Mouse (Mus musculus): ENCODE measurements around the gene Olfr1410. TPM values are rescaled to one million over a fixed set of nuclear protein-coding genes. Genes with fewer than 3 reads are reported as not detected.

Gene Olfr1410
- total RNA-seq (2023; ENCODE audit: inconsistent age) = not detected in 4 replicates

DNA sequence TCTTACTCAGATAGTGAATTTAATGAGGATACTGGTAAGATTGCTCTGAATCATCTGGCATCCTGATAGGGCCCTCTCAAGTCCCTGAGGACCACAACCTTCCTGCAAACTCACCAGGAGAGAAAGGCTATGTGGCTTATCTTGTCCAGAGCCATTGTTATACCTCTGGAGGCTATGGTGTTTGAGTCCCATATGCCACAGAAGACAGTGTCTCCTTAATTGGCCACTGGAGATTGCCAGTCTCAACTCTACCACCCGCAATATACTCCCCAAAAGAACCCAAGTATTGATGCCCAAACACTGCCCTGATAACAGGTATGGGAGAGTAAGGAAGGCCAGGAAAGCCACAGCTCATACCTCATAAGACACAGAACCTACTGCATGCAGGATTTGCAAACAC is at the start of gene Olfr1410:
Gene Olfr1410 (plus strand): TSS at position 301 of the 400 bp plus-strand sequence.

GRCm38 (mm10) chr1:92571022-92571421 is 34.6 kb upstream of the Olfr1410 start, which contains the start of gene Olfr1413:
Olfr1413 (plus strand) TSS chr1:92571322.

GRCm38 (mm10) chr1:92585479-92585878 is 20.1 kb upstream of the Olfr1410 start, which contains the start of gene Olfr1412:
Olfr1412 (plus strand) TSS chr1:92585779.

DNA sequence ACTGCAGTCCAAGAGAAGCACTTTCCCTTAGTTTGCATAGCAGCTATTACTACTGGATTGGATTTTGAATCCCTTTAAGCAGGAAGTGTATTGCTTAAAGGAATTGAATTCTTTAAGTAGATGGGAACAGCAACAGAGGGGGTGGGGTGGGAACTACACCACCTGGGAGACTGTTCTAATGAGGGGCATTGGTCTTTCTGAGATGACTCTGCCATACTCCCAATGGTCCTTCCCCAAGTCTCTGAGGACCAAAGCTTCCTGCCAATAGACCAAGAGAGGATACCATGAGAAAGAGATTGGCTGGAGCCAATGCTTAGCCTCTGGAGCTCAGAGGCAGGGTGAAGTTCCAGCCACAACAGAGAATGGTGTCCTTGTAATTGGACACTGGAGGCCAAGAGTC is 11.5 kb upstream of the Olfr1410 start, which contains the start of gene Olfr1411:
Gene Olfr1411 (plus strand): TSS at position 301 of the 400 bp plus-strand sequence.

DNA sequence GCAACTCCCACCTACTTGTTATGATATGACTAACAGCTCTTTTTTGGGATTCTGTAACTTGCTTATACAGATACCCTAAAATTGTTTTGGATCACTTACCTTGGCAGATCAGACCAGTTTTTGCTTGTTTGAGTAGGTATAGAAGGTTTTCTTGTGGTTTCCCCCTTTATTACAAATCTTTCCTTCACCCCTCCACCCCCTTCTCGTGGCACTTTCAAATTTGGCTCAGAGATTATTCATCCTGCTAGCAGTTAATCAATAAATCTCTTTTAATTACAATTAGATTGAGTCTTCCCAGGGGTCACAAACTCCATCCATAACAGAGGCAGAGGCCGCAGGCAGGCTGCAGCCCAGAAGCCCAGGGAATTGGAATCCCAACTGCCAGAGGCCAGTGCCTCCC is 11.9 kb downstream of the Olfr1410 start, which contains the start of gene Olfr12:
Gene Olfr12 (plus strand): TSS at position 301 of the 400 bp plus-strand sequence.

DNA sequence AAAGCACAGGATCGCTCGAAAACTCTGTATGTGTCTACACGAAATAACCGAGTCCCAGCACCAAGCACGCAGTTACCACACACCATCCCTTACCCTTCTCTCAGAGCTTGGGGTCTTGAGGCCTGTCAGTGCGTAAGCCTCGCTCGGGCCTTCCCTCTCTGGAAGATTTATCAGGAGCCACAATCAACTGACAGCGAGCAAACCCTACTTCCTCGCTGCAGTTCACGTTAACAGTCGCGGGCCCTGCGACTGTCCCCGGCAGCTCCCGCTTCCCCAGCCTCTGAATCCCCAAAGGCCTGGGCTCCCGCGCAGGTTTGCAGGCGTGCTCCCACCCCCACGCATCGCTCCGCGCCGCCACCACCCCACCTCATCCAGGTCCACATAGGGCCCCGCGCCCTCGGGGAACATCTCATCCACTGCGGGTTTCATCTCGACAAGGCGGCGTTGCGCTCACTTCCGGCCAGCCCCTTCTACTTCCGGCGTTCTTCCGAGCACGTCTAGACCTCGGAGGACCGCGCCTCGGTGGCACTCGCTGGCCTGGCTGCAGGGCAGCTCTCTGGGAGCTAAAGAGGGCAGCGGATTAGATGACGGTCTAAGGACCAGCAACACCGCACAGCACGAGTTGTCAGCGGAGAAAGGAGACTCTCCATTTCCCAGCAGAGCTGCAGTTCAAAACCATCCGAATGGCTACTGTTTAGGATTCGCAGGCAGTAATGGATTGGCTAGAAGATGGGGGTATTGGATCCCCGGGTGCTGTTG is 36.1 kb downstream of the Olfr1410 start, which contains the start of gene Cops9:
Gene Cops9 (minus strand): TSS at position 472 of the 759 bp plus-strand sequence.

DNA sequence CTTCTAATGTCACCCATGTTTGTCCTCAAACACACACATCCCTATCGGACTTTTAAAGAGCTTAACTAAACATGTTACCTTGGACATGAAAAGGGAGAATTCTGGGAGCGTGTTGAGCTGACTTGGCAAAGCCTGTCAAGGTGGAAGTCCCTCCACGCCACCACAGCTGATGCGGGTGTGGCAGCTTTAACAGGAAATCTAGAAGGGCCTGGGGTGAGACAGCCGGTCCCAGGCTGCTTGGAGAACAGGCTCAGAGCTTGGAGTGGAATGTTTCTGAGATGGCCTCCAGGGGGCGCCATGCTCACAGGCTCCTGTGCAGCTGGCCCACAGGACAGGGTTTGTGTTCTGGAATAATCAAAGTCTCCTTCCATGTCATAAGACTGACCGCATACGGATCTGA is 43.1 kb downstream of the Olfr1410 start, which contains the start of gene Otos:
Gene Otos (minus strand): TSS at position 169 of the 400 bp plus-strand sequence.

Other genes with a start within 250 kb of the Olfr1410 start
- 90.6 to 141 TPM (median 102 TPM) in 4 replicates for gene Ndufa10, start 131.9 kb upstream of the Olfr1410 start, total RNA-seq (2023; ENCODE audit: inconsistent age)
- not detected in 4 replicates for gene Olfr1416, start 120.7 kb upstream of the Olfr1410 start, total RNA-seq (2023; ENCODE audit: inconsistent age)
- not detected in 4 replicates for gene Olfr1415, start 109.7 kb upstream of the Olfr1410 start, total RNA-seq (2023; ENCODE audit: inconsistent age)
- not detected in 4 replicates for gene Olfr1414, start 87.1 kb upstream of the Olfr1410 start, total RNA-seq (2023; ENCODE audit: inconsistent age)
- gene Olfr1413, start 34.5 kb upstream of the Olfr1410 start, total RNA-seq (2023; ENCODE audit: inconsistent age) = not detected in 4 replicates
- not detected in 4 replicates for gene Olfr1412, start 20.0 kb upstream of the Olfr1410 start, total RNA-seq (2023; ENCODE audit: inconsistent age)
- gene Olfr1411, start 11.4 kb upstream of the Olfr1410 start, total RNA-seq (2023; ENCODE audit: inconsistent age) = not detected in 4 replicates
- gene Olfr12, start 12.0 kb downstream of the Olfr1410 start, total RNA-seq (2023; ENCODE audit: inconsistent age) = not detected in 4 replicates
- gene Cops9, start 36.2 kb downstream of the Olfr1410 start, total RNA-seq (2023; ENCODE audit: inconsistent age) = 61.9 to 83.1 TPM (median 76.2 TPM) in 4 replicates
- gene Otos, start 43.1 kb downstream of the Olfr1410 start, total RNA-seq (2023; ENCODE audit: inconsistent age) = not detected in 4 replicates
- gene Gpc1, start 225.9 kb downstream of the Olfr1410 start, total RNA-seq (2023; ENCODE audit: inconsistent age) = 0.22 to 0.38 TPM (median 0.30 TPM) in 4 replicates